Mouse (Mus musculus): ENCODE results near the gene St6gal1. TPM values are rescaled to one million over a fixed set of nuclear protein-coding genes. Genes with fewer than 3 reads are reported as not detected.

The St6gal1 gene
- total RNA-seq, 2 experiments from 2014 or later, result 6.4 to 8.9 TPM

GRCm38 (mm10) chr16:23216366-23216765 lies 8.2 kb upstream of the St6gal1 start:
- intact Hi-C loops (cut with DNase I; ENCODE audit: low total_unique reads), result no loop called here

GRCm38 (mm10) chr16:23218313-23218712 lies 6.2 kb upstream of the St6gal1 start:
- DNase-seq, result no peak
- intact Hi-C loops (cut with DNase I; ENCODE audit: low total_unique reads), result no loop called here

More at GRCm38 (mm10) chr16:23216366-23216765, 8.2 kb upstream of the St6gal1 start:
- DNase-seq, result no peak

DNA sequence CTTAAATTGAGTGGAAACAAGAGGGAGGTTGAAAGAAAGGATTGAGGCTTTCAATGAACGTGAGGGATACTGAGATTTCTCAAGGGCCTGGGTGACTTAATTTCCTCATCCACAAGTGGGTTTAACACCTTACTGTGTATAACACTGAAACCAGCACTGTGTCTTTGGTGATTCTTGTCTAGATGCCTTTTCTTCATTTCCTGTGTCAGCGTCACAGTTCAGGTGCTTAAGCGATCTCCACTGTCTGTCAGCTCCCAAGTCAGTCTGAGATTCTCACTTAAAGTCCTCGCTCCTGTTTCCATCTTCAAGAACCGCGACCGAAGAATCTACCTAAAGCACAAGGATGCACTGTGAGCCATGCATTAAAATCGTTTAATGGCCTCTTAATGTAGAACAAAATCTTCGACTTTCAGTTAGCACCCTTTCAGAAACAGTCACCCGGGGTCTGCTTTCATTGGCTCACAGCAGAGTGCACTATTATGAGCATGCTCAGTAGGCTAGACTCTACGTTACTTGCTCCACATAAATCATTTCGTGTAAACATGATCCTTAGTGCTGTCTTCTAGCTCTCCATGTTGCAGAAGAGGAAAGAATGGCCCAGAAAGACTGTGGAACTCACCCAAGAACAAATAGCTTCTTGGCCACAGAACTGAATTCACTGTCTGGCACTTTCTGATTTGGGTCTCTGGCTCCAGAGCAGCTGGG lies 1.2 kb upstream of the St6gal1 start:
- intact Hi-C loops (cut with DNase I; ENCODE audit: low total_unique reads), result no loop called here

DNA sequence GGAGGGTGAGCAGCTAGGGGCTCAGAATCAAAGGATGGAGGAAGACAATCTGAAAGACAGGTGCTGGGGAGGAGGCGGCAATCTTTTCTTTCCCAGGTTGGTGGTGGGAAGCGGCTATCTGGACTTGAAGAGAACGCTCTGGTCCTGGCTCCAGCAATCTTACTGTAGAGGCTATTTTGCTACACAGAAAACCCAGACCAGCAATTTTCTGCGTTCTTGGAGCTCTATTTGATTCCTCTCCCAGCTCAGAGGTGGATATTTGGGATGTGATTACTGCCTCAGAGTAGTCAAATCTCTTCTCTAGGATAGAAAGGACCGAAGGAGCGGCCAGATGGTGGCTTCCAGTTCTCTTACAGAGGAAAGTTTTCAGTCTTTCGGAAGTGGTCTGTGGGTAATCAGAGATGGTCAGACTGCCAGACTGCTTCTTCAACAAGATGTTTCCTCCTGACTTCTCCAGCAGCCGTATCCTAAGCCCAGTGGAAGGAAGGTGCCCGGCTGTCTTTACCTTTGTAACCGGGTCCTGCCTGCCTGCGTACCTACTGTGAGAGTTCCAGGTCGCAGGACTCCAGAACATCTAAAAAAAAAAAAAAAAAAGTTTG lies 570 bp upstream of the St6gal1 start:
- DNase-seq, result no peak
- intact Hi-C loops (cut with DNase I; ENCODE audit: low total_unique reads), result no loop called here

More for the DNA sequence above, 1.2 kb upstream of the St6gal1 start:
- no peak for DNase-seq

DNA sequence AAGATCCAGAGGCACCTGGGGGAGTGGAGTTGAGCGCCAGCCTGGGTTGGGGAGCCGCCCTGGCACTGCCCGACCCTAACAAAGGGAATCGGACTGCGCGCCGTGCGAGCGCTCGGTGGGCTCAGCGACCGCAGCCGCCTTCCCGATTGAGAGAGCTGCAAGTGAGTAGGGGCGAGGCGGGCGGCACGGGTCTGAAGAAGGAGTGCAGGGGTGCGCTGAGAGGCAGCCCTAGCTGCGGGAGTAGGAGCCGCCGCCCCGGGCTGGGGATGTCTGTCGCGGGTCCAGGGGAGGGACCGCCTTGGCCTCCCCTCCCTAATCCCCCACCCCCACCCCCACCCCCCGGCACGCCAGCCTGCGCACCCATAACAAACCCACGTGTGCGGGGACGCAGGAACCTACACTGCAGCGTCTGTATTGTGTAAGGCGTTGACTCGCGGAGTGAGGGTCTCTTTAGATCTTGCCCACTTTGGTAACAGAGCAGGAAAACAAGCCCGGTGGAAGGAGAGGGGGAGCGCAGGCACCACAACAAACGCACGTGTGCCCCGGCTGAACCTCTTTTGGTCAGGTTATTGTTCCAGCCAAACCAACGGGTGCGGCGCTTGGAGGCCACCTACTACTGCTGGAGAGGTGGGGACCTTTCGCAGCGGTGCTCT lies 655 bp downstream of the St6gal1 start:
- intact Hi-C loops (cut with DNase I; ENCODE audit: low total_unique reads), result no loop called here
- peak; percentile 46 for DNase-seq

DNA sequence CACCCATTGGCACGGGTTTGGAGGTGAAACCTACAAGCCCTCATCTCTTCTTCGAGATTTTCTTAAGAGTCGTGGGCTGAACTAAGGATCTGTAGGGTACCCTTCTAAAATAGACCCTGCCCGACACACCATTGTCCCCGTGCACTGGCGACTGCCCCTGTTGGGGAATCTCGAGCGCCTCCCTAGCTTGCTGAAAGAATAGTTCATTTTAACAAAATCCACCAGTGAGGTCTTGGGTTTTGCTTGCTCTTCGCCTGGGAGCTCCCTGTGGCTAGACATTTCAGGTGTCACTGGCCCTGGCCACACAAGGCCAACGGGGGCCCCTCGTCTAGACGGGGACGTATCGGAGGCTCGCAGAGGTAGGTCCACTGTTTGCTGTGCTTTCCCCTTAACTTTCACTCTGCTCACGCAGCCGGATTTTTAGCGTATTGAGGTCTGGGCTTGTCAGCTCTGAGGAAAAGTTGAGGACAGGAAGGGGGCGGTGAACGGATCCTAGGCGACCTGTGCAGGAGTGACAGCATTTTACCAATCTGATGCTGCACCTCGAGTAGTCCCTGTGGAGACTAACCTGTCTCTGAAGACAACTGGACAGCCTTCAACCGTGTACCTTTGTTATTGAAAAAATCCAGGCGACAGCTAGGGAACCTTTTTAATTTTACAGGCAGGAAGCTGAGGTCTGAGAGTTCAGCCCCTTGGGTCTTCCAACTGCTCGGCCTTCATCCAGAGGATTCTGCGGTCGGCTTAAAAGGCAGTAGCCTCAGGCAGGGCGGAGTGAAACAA lies 1.5 kb downstream of the St6gal1 start:
- intact Hi-C loops (cut with DNase I; ENCODE audit: low total_unique reads), result no loop called here
- DNase-seq, result peak; percentile 28

- DNase-seq, result no peak
- intact Hi-C loops (cut with DNase I; ENCODE audit: low total_unique reads), result no loop called here
Measured at GRCm38 (mm10) chr16:23226601-23227351, 2.2 kb downstream of the St6gal1 start.

GRCm38 (mm10) chr16:23227851-23228250 lies 3.3 kb downstream of the St6gal1 start:
- DNase-seq, result no peak
- intact Hi-C loops (cut with DNase I; ENCODE audit: low total_unique reads), result no loop called here

DNA sequence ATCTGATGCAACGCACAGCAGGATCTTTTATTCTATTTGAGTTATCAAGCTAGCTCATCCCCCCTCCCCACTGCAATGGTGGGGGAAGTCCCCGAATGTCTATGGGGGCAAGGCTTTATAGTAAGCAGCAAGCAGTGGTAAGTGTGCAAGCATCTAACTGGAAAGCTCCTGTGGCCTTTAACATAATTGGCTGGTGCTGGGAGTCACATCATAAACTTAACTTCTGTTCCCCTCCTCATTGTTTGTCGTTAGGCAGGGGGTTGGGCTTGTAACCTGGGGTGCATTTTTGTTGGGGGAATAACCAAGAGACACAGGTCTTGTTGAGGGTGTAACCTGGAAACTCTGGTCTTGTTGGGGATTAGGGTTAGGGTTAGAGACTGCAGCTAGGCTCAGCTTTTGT lies 3.9 kb downstream of the St6gal1 start:
- intact Hi-C loops (cut with DNase I; ENCODE audit: low total_unique reads), result no loop called here
- no peak for DNase-seq

- DNase-seq, result no peak
- intact Hi-C loops (cut with DNase I; ENCODE audit: low total_unique reads), result no loop called here
Measured at GRCm38 (mm10) chr16:23229945-23230344, 5.4 kb downstream of the St6gal1 start.

GRCm38 (mm10) chr16:23231168-23231567 lies 6.6 kb downstream of the St6gal1 start:
- intact Hi-C loops (cut with DNase I; ENCODE audit: low total_unique reads), result no loop called here
- no peak for DNase-seq

DNA sequence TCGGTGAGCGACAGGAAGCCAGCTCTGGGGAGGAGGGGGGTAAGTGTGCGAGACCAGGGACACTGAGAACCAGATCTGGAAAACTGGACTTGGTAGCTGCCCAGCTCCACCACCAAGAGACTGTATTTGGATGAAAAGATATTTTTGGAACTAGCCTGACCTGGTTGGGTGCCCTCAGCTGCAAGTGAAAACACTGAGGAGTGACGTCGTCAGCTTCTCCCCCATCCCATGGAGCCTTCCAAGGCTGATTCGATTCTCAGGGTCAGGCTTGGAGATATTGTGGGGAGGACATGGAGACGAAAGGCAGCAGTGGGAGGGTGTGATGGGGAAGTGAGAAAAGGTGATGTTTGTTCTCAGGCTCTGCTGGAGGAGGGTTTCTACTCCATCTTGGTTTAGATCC lies 8.2 kb downstream of the St6gal1 start:
- intact Hi-C loops (cut with DNase I; ENCODE audit: low total_unique reads), result no loop called here
- DNase-seq, result no peak

DNA sequence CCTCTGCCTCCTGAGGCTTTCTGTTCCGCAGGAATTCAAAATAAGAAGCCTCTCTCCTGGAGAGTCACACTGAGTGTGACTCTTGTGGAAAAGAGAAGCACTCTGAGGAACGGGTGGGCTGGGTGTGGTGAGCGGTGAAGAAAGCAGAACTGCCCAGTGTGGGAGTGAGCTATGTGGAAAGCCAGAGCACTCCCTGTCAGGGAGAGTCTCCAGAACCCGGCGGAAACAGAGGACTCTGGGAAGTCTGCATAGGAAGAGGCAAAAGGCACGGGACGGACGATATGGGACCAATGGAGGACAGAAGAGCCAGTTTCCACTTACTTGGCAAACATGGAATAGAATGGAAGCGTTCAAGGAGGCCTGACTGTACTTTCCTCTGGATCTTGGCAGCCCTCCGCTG lies 9.0 kb downstream of the St6gal1 start:
- DNase-seq, result peak; percentile 58
- intact Hi-C loops (cut with DNase I; ENCODE audit: low total_unique reads), result no loop called here

DNA sequence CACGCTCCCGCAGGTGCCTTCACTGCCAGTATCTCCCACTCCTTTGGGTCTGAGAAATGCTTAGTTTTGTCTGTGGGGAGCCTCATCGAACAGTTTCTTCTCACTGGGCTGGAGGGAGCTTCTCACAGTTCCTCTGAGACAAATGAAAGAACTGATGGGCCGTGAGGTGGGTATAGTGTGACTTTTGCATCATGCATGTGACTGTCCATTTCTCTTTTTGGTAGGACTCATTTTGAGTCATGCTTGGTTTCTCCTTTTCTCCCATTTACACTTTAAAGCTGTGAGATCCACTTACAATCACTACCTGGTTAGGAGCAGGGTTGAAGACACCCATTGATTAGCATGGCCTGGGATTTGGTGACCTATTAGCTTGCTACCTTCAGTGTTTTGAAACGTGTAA lies 10.0 kb downstream of the St6gal1 start:
- no peak for DNase-seq
- intact Hi-C loops (cut with DNase I; ENCODE audit: low total_unique reads), result no loop called here

GRCm38 (mm10) chr16:23235173-23235694 lies 10.7 kb downstream of the St6gal1 start:
- DNase-seq, result no peak
- intact Hi-C loops (cut with DNase I; ENCODE audit: low total_unique reads), result no loop called here

DNA sequence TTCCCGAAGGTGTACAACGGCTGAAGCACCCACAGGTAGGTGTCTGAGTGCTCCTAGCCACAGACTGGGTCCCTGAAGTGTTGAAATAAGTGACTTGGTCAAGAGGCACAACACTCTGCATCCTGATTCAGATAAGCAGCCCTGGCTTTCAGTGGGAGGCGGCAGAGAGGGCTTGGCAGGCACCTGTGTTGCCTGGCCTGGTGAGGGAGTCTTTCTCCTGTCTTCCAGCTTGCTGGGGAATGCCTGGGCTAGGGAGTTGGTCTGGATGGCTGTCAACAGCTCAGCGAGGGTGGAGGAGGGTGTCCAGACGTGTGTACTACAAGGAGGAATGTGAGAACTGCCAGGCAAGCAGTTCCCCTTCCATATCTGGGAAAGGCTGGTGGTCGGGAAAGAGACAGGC lies 15.0 kb downstream of the St6gal1 start:
- DNase-seq, result peak; percentile 45
- intact Hi-C loops (cut with DNase I; ENCODE audit: low total_unique reads), result no loop called here

- DNase-seq, result peak; percentile 90
- intact Hi-C loops (cut with DNase I; ENCODE audit: low total_unique reads), result no loop called here
Measured at GRCm38 (mm10) chr16:23240049-23240949, 15.8 kb downstream of the St6gal1 start.

DNA sequence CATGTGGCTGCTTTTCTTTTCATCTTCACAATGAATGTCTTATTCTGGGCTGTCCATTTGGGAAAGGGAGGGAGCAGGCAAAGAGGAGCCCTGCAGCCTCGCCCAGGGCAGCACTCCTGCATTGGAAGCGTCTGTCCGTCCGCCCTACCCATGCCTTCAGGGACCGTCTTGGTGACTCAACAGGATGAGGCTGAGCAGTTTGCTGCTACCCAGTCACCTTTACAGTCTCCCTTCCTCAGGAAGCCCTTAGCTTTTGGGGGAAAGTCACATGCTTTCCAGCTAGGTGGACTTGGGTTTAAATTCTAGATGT lies 16.4 kb downstream of the St6gal1 start:
- no peak for DNase-seq
- intact Hi-C loops (cut with DNase I; ENCODE audit: low total_unique reads), result no loop called here
